Mouse (Mus musculus) ES-Bruce4 (cell line): ENCODE measurements around the gene Shoc2.

Experiments used
- CTCF ChIP-seq: IDR thresholded peaks from one replicate; pipeline ENCODE4 v1.8.1; 2011; ENCODE audit warnings: low read depth, low read length
- EP300 ChIP-seq: IDR thresholded peaks from 2 replicates; pipeline ENCODE4 v1.6.1; 2011; ENCODE audit warnings: low read depth, low read length; ENCODE audit not compliant: insufficient read depth
- POLR2A ChIP-seq: IDR thresholded peaks from one replicate; pipeline ENCODE4 v1.8.1; 2011; ENCODE audit warnings: low read length; ENCODE audit not compliant: insufficient read depth

- TF ChIP-seq POLR2A (no peak), CTCF (no peak), EP300 (no peak)
These were observed 71.4 kb downstream of the Shoc2 start for GRCm38 (mm10) chr19:54015503-54015902.
